Mouse (Mus musculus): ENCODE results near the gene Alkbh4.
A peak's percentile ranks its signal among the peaks of the same experiment; 100 is the strongest.
"Not testable (repeated sequence)": the region's sequence is repeated elsewhere in the genome, so short reads cannot be mapped to it uniquely, and the experiment has no call there.

The Alkbh4 gene

DNA sequence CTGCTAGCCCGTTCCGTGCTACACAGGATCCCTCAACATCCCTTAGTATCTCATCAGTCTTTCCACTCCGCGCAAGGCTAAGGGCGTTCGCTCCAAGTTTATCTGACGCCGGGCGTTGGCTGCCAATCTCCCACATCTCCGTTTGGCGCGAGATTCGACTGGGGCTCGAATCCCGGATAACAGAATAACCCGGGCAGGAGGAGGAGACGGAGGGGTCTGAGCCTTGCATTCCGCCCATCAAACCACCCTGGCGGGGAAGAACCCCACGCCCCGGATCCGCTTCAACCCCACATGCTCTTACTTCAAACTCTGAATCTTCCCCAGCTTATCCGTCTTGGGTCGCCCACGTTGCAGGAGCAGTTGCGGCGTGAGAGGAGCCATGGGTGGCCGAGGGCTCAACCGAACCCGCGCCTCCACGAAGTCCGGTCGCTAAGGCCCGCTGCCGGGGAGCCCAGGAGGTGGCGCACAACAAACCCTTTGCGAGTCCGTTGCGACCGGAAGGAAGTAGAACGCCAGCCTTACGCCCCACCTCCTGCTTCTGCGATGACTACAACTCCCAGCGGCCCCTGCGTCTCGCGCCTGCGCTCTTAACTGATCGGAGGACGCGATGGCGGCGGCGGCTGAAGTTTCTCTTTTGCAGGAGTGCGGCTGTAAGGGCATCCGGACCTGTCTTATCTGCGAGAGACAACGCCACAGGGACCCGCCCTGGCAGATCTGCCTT lies at the start of gene Alkbh4, which contains the start of gene Lrwd1:
TSS of gene Alkbh4 (plus strand) at position 576 of the 721 bp plus-strand sequence.
TSS of gene Lrwd1 (minus strand) at position 504 of the 721 bp plus-strand sequence.
- peak; percentile 97 for DNase-seq

DNA sequence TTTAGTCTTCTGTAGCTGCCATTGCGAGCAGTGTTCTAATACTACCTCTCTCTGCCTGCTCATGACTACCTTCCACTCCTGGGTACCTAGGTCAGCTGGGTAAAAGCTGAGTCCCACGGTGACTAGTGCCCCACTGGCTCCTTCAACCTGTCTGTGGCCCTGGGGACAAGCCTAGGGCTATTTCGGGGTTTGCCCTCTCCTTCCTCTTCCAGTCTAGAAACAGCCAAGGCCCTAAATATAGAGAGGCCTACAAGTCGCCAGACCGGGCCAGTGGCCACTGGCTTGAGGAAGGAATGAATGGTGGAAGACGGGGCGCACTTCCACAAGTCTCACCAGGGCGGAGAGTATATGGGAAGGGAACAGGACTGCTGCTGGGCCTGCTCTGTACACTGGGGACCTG lies 49.7 kb upstream of the Alkbh4 start:
- no peak for DNase-seq

DNA sequence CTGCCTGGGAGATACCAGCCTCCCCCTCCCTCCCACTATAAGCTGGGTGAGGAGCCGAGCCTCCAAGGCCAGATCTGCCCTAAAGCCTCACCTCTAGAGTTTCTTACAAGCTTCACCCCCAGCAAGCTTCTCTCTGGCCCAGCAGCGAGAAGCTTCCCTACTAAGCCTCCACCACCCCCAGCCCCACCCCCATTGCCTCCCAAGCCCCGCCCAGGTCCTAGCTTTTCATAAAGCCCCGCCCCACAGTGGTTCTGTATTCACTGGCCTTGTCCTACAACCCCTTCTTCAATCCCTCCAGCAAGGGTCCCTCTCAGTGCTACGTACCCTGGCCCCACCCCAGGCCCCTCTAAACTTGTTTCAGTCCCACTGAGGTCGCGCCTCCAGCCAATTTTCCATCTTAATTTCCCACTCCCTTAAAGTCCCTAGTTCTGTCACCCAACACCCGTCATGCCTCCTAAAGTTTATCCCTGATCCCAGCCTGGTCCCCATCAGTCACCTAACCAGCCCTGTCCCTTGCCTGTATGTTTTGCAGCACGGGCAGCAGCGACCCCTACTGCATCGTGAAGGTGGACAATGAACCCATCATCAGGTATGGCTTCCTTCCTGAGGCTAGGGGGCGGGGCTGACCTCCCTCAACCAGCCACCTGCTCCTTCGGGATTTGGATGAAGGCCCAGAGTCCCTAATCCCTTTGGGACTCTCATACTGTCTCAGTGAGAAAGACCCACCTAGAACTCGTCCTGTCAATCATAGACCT lies 46.9 kb upstream of the Alkbh4 start:
- no peak for DNase-seq

DNA sequence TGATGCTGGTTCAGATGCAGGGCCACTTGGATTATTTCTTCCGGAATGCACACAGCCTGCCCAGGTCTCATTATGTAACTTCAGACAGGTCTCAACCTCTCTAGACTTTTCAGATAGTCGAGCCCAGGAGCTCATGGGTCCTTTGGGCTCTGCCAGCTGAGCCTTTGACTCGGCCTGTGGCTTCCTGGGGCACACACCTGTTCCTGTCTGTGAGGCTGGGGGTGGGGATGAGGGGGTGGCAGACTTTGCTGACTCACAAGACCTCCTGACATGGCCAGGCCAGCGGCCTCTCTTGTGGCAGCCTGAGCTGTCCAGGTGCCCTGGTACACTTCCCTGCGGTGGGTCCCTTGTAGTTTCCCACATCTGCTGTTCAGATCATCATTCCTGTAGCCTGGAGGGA lies 44.0 kb upstream of the Alkbh4 start:
- DNase-seq = no peak

DNA sequence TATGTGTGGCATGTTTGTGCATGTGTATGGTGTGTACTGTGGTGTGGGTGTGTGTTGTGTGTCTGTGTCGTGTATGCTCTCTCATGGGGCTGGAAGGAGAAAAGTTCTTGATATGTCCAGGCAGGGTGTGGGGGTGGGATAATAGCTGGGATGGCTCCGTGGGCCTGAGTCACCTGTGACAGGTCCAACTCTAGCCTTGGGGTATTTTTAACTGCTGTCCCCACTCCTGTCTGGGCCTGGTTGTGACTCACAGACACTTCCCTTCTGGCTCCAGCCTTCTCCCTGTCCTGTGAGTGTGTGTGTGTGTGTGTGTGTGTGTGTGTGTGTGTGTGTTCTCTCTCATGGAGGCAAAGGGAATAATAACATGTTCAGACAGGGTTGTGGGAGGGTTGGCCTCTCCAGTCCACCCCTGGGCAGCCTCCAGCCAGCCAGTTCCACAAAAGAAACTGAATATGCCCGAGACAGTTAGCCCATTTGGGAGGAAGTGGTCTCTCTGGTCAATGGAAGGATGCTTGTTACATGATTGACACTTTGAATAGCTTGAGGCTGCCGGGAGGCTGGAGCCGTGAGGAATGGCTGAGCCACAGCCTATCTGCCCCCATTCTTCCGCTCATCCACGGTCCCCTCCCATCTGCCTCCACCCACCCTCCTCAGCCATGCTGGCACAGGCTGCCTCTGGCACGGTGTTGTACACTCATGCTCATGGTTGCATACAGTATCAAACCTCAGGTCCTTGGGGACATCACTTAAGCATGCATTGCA lies 41.5 kb upstream of the Alkbh4 start:
- DNase-seq = no peak

DNA sequence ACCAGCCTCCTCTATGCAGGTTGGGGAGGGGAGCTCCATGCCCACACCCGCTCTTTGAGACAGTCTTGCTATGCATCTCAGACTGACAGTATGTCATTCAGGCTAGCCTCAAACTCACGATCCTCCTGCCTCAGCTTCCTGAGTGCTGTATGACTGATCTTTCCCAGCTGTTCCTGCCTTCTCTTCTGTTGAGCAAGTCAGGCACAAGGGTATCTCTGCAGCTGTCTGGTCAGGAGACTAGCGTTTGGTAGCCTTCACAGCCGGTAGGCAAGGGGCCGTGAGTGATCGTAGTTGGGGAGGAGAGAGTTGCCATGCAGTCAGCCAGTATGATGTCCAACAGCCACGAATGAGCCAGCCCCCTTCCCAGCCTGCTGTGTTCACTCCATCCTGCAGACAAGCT lies 40.9 kb upstream of the Alkbh4 start:
- no peak for DNase-seq

DNA sequence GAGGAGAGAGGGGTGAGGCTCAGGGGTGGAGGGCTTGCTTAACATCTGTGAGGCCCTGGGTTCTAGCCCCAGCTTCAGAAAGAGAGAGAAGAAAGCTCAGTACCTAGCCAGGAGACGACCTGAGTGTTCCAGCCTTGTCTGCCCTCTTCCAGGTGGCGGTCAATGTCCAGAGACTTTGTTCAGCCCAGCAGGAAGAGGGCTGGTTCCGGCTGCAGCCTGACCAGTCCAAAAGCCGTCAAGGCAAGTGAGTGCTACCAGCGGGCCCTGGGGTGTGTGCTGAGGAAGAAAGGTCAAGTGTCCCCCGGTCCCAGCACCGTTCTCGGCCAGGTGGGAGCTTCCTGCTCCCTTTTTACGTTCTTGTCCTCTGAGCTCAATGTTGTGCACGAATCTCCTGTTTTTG lies 37.4 kb upstream of the Alkbh4 start:
- DNase-seq = no peak

DNA sequence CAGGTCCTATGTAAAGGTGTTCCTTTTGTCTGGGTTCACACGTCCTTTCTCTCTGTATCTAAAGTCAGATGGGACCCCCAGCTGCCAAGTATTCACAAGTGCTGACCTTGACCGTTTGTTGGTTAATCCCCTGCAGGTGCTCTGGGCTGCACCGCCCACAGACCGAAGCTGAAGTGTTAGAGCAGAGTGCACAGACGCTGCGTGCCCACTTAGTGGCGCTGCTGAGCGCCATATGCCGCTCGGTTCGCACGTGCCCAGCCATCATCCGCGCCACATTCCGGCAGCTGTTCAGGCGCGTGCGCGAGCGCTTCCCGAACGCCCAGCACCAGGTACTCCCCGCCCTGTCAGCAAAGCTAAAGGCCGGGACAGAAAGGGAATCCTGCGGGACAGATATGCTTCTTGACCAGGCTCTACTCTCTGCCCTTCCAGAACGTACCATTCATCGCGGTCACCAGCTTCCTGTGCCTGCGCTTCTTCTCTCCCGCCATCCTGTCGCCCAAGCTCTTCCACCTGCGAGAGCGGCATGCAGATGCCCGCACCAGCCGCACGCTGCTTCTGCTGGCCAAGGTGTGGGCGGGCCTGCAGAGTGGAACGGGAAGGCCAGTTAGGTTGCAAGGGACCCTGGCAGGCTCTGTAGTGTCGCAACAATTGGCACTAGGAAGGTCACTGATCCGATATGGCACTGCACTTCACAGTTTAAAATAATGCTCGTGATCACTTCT lies 33.7 kb upstream of the Alkbh4 start:
- peak; percentile 73 for DNase-seq

DNA sequence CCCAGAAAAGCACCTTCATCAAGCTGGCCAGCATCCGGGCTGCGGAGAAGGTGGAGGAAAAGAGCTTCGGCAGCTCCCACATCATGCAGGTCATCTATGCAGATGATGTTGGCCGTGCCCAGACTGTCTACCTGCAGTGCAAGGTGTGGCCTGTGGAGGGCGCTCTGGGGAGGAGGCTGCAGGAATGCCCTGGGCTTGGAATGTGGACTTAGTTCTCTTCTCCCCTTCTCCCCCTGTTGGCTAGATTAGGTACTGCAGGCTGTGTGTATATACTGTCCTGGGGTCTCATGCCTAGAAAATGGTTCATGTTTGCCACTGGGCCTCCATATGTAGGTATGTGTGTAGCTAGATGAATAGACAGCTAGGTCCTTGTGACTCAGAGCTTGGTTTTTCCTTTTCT lies 31.4 kb upstream of the Alkbh4 start:
- DNase-seq = no peak

DNA sequence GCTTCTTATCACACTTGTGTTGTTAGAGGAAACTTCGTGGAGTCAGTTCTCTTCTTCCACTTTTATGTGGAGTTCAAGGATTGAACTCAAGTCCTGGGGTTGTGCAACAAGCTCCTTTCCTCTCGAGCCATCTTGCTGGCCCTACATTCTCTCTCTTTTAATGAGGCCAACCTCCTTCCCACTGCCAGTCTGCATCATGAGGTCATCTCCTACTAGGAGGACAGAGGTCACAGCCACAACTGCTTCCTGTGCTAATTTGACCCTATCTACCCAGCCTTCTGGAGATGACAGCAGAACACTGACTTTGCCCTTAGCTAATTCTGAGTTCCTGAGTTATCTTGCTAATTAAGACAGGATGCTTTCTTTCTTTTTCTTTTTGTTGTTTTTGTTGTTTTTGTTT lies 27.5 kb upstream of the Alkbh4 start:
- DNase-seq = no peak

DNA sequence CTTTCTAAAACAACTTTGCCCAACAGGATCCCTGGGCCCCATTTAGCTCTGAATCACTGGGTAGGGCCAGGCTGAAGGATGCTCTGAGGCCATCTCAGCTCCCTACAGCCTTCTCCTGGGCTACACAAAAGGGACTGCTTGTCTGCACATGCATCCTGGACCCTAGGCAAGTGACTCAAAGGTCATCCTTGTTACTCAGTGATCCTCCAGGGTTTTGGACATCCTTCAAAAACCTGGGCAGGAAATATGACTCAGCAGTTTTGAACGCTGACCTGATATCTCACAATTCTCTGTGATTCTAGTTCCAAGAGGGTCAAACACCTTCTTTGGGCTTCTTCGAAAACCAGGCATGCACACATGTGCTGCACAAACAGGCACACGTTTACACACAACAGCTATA lies 26.9 kb upstream of the Alkbh4 start:
- no peak for DNase-seq

DNA sequence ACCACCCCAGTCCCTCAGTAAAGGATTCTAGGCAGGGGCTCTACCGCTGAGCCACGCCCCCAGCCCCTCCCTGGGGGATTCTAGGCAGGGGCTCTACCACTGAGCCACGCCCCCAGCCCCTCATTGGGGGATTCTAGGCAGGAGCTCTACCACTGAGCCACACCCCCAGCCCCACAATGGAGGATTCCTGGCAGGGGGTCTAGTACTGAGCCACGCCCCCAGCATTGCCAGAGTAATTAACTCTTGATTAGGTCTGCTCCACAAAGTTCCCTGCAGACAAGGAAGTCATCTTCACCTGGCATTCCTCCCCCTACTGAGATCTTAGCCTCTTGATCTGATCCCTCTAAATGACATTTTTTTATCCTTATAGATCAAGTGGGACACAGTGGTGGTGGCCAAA lies 22.4 kb upstream of the Alkbh4 start:
- DNase-seq = not testable (repeated sequence)

DNA sequence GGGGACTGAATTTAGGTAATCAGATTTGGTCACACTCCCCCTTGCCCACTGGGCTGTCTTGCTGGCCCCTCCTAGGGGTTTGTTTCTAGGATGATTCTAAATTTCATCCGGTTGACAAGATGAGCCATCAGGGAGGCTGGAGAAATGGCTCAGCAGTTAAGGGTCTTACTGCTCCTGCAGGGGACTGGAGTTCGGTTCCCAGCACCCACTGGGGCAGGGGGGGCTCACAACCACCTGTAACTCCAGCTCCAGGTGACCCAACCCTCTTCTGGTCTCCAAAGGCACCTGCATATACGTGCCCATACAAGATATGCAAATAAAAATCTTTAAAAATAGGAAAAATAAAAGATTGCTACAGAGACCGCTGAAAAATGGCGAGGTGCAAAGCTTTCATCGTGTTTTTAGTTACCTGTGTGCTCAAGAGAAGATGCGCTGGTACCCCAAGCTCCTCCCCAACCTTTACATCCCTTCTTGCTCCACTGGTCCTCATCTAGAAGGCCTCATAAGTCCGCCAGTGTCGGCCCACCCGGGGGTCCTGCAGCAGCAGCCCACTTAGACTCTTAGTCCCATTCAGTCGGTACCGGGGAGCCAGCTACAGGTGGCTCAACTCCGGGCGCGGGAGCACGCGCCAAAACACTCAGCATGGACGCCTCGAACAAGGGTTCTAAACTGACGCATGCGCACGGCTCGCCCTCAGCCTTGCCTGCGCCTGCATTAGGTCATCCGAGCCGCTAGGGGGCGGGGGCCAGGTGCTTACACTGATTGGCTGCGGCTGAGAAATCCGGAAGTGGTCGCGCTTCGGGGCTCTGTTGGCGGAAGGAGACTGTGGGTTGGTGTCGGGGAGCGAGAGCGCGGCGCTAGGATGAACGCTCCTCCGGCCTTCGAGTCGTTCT lies 19.8 kb upstream of the Alkbh4 start, which contains the start of gene Polr2j:
TSS of gene Polr2j (plus strand) at position 741 of the 893 bp plus-strand sequence.
- DNase-seq = peak; percentile 98

DNA sequence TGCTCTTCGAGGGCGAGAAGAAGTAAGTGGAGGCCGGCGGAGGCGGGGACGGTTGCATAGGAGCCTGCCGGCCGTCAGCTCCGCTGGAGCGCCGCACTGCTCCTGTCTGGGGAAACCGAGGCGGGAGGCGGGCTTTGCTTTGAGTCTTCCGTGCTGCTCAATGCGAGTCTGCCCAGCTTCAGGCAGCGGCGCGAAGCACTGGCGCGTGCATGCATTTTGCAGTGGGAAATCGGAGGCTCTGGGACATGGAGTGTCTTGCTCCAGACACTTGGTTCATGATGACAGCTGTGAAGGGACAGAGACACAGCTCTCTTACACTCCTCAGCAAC lies 19.2 kb upstream of the Alkbh4 start:
- no peak for DNase-seq

DNA sequence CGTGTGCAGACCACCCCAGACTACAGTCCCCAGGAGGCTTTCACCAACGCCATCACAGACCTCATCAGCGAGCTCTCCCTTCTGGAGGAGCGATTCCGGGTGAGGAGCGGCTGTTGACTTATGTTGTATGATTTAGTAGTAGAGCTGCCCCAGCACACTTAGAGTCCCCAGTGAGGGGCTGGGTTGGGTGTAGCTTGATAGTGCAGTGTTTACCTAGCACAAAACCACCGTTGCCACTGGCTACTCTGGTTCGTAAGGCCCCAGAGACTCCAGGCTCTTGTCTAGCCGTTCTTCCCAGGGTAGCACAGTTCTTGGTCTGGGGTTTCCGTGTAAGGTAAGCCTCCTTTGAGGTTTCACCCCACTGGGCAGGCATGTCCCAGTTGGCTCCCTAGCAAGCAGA lies 13.8 kb upstream of the Alkbh4 start:
- no peak for DNase-seq

DNA sequence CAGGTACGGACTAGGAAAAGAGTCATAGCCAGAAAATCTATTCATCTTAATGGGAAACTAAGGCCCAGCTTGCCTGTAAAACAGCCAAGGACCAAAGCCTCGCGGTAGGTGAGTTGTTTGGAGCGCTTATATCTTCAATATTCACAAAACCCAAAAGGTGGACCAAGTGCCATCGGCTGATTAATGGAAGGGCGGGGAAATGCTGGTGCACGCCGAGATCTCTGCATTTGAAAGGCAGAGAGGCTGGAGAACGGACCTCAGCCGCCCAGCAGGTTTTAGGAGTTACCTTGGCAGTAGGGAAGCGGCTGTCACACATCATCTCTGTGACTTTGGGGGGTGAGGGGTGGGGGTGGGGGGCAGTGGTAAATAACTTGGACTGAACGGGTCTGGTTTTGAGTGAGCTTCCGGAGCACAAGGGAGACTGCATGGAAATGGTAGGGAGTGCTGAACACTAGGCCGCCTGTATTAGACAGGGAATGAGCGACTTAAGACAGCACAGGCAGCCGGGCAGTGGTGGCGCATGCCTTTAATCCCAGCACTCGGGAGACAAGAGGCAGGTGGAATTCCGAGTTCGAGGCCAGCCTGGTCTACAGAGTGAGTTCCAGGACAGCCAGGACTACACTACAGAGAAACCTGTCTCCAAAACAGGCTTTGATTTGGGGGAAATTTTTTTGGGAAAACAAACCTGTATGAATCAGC lies 495 bp downstream of the Alkbh4 start:
- DNase-seq = no peak

DNA sequence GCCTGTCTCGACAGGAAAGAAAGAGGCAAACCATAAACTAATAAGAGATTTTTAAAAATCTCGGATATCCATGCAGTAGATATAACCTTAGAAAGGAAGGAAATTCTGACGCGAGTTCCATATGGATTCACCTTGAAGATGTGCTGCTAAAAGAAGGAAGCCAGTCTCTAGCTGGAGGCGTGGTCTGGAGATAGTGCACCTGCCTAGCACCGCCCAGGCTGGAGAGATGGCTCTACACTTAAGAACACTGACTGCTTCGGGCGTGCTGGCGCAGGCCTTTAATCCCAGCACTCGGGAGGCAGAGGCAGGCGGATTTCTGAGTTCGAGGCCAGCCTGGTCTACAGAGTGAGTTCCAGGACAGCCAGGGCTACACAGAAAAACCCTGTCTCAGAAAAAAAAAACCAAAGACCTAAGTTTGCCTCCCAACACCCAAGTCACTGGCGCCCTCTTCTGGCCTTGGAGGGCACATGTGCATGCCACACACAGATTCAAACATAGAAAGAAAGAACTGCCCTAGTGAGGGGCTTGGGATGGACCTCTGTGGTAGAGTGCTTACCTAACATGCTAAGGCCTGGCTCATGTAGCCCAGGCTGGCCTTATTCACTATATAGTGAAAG lies 1.8 kb downstream of the Alkbh4 start:
- DNase-seq = peak; percentile 58

DNA sequence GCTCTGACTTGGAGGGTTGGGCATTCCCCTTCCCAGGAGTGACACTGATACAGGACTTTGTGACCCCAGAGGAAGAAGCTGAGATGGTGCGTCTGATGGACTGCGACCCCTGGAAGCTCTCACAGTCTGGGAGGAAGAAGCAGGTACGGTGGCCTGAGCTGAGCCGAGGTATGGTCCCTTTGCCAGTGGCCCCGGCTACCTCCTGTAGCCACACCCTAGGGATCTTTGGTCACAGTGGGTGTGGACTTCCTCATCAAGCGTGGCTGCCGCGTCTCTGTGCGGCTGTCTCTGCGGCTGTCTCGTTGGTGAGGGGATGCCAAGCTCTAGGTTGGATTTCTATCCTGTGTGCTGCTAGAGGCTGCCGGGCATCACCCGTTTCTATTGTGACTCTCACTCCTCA lies 3.4 kb downstream of the Alkbh4 start:
- no peak for DNase-seq

DNA sequence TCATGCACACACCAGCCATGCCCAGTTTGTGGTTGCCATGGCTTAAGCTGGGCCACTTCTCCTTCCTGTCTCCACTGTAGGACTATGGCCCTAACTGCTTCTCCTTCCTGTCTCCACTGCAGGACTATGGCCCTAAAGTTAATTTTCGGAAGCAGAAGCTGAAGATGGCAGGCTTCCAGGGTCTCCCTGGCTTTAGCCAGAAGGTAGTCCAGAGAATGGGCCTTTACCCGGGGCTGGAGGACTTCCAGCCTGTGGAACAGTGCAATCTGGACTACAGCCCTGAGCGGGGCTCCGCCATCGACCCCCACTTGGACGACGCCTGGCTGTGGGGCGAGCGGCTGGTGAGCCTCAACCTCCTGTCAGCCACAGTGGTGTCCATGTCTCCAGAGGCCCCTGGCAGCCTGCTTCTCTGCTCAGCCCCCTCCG lies 4.1 kb downstream of the Alkbh4 start:
- no peak for DNase-seq

DNA sequence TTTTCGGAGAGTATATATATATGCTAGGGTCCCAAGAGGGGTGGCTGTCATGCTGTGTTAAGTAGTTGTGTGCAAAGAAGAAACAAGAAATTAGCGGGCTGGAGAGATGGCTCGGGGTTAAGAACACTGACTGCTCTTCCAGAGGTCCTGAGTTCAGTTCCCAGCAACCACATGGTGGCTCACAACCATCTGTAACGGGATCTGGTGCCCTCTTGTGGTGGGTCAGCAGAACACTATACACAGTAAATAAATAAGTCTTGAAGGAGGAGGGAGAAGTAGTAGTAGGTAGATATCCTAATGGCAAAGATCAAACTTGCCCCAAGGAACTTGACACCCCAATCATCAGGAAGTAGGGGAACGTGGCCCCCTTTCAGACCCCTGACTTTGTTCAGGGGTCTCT lies 6.8 kb downstream of the Alkbh4 start:
- no peak for DNase-seq
